Mouse (Mus musculus) C2C12 (cell line): ENCODE data around the gene Gfod1. TPM values are rescaled to one million over a fixed set of nuclear protein-coding genes. Genes with fewer than 3 reads are reported as not detected.
A peak's percentile ranks its signal among the peaks of the same experiment; 100 is the strongest.

Source experiments
- H3K27me3 ChIP-seq: one replicate; pipeline ENCODE4 v1.6.1; 2011; ENCODE audit not compliant: control insufficient read depth, insufficient read depth, insufficient read length
- H3K36me3 ChIP-seq: one replicate; pipeline ENCODE4 v1.6.1; 2011; ENCODE audit not compliant: control insufficient read depth, insufficient read depth
- H3K4me3 ChIP-seq: one replicate; pipeline ENCODE4 v1.5.1; 2011; ENCODE audit warnings: mild to moderate bottlenecking, control low read depth; ENCODE audit not compliant: poor library complexity, insufficient read depth, severe bottlenecking
- H3K79me2 ChIP-seq: one replicate; pipeline ENCODE4 v1.6.1; 2011; ENCODE audit not compliant: control insufficient read depth, insufficient read depth
- H3K79me3 ChIP-seq: one replicate; pipeline ENCODE4 v1.6.1; 2011; ENCODE audit warnings: low read depth, control low read depth
- H3ac ChIP-seq: one replicate; pipeline ENCODE3; 2011; ENCODE audit warnings: low read depth; ENCODE audit not compliant: control insufficient read depth, insufficient read length
- CEBPB ChIP-seq: IDR thresholded peaks from one replicate; pipeline ENCODE4 v1.6.1; 2011; ENCODE audit warnings: low read depth, mild to moderate bottlenecking, control low read depth, moderate library complexity
- CTCF ChIP-seq: IDR thresholded peaks from one replicate; pipeline ENCODE4 v1.5.1; 2011; ENCODE audit not compliant: control insufficient read depth, insufficient read depth, insufficient read length
- FOSL1 ChIP-seq: IDR thresholded peaks from one replicate; pipeline ENCODE4 v1.8.0; 2011; ENCODE audit warnings: mild to moderate bottlenecking, low read length; ENCODE audit not compliant: poor library complexity, insufficient read depth, severe bottlenecking
- MAX ChIP-seq: IDR thresholded peaks from one replicate; pipeline ENCODE4 v1.6.1; 2011; ENCODE audit warnings: mild to moderate bottlenecking, control low read depth
- MYOD1 ChIP-seq: IDR thresholded peaks from one replicate; pipeline ENCODE4 v1.6.1; 2011; ENCODE audit warnings: low read depth; ENCODE audit not compliant: control insufficient read depth, insufficient read length
- MYOG ChIP-seq: IDR thresholded peaks from one replicate; pipeline ENCODE4 v1.6.1; 2011; ENCODE audit not compliant: control insufficient read depth, insufficient read length; ENCODE audit errors: extremely low read depth
- USF1 ChIP-seq: IDR thresholded peaks from one replicate; pipeline ENCODE4 v1.6.1; 2011; ENCODE audit warnings: low read depth, mild to moderate bottlenecking, control low read depth, moderate library complexity
- polyA plus RNA-seq: library from polyadenylated mRNA; unstranded; fragments of >200 nt; fragmentation: generic; extraction: Trizol; gene quantifications from one replicate; pipeline ENCODE4 v1.2.1, GENCODE M21; 2012; ENCODE audit warnings: missing spikeins

Gfod1 gene
- polyA plus RNA-seq, 1 experiment, result 10.3 TPM

DNA sequence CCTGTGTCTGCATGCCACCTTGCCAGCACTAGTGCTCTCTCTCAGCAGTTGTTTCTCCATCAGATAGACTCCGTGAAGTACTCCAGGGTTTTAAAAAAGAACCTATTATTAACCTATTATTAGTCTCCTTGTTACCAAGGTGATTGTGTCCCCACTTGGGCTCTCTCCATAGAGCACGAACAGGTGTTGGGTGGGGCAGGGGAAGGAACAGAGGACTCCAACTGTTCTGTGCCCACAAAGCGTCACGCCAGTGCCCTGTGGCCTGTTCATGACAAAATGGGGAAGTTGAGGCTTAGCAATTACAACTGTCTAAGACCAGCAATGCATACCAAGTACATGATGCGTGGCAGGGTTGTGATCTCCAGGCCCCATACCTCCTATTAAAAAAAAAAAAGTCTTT is 94.4 kb downstream of the Gfod1 start:
- Histone ChIP-seq H3K27me3 (no peaks in the 10 kb centered on the region), H3ac (no peak overlapping the region), H3K79me2 (peaks cover 64% of the 10 kb centered on the region), H3K4me3 (no peak overlapping the region), H3K36me3 (no peaks in the 10 kb centered on the region), H3K79me3 (peaks cover 15% of the 10 kb centered on the region)
- TF ChIP-seq MYOD1 (no peak), CTCF (no peak), USF1 (no peak)

DNA sequence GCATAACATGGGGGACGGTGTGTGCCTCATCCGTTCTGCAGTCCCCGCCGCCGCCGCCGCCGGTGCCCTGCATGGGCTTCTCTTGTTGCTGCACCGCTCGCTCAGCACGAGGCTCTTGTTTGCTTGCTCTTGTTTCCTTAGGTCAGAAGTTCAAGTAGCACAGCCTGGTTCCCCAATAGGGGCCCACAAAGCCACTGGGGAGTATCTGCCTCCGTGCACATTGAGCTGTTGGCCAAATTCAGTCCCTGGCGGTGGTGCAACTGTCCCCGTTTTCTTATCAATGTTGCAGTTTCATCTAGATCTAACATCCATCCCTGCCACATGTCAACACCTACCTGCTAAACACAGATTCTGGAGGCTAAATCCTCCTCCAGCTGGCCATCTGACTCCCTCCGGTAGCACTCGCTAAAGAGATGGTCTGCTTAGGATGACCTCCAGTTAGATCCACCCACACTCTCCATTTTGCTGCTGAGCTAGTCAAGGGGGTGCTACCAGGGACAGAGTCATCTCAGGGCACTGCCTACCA is 95.0 kb downstream of the Gfod1 start:
- Histone ChIP-seq H3K27me3 (no peaks in the 10 kb centered on the region), H3K79me2 (peaks cover 67% of the 10 kb centered on the region), H3K36me3 (no peaks in the 10 kb centered on the region), H3K4me3 (no peak overlapping the region), H3ac (no peak overlapping the region), H3K79me3 (peaks cover 17% of the 10 kb centered on the region)
- TF ChIP-seq MYOD1 (no peak), USF1 (no peak), MAX (no peak), CTCF (no peak), CEBPB (no peak), FOSL1 (no peak), MYOG (no peak)

DNA sequence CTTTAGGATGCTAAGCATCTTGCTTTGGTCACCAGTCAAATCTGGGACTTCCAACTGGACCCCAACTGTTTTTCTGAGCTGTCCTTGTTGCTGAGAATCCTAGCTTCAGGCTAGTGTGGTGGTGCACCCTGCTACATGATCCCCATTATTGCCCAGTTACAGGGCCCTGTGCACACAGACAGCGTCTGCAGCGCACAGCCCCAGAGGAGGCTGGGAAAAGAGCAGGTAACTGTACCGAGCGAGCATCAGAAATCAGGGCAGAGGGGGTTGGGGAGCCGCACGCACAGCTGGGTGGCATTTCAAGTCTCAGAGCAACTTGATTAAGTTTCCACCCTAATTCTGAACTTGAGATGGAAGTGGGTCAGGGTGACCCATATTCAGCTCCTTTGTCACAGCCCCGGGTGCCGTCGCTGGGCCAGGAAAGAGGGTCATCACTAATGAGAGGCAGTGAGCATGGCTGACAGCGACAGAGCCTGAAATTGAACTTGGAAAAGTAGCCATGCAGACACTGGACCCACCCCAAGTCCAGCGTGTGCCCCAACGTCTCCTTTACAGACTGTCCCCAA is 97.8 kb downstream of the Gfod1 start:
- no peaks in the 10 kb centered on the region for H3K36me3 ChIP-seq
- H3K79me2 ChIP-seq, result peaks cover 71% of the 10 kb centered on the region
- no peak overlapping the region for H3K4me3 ChIP-seq
- H3K27me3 ChIP-seq, result no peaks in the 10 kb centered on the region
- peaks cover 17% of the 10 kb centered on the region for H3K79me3 ChIP-seq
- no peak overlapping the region for H3ac ChIP-seq
- TF ChIP-seq MYOD1 (no peak), USF1 (no peak), CTCF (no peak), FOSL1 (no peak), MAX (no peak), CEBPB (no peak), MYOG (no peak)

DNA sequence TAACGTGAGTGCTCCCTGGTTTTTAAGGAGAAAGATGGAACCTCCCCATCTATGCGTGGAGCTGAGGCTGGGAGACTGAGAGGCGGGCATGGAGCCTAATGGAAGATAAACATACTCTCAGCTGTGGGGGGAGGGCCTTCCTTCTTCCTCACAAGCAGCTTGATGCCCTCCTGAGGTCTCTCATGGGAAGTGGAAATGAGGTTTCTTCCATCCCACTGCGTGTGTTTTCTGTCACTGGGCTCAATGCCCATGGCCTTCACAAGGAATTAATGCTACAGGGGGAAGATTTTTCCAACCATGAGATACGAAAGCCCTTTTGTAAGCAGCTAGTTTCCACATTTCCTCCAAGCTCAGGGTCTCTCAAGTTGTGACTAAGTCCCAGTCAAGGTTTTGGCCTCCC is 100.3 kb downstream of the Gfod1 start:
- no peak overlapping the region for H3K4me3 ChIP-seq

DNA sequence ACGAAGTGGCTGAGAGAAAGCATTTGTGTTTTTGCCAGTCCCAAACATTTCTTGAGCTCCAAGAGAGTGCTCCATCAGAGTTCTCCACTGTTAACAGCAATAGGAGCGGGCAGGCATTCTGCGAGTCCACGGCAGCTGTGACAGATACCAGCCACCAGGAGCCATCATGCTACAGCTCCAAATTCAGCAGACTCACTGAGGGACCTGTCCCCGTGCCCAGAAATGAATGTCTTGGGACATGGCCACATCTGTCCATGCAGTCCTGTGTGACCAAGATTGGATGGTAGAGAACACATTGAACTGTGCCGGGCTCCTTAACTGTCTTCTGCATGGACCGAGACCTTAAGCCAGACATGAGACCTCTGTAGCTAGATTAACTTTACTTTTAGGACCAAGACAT is 100.7 kb downstream of the Gfod1 start:
- no peaks in the 10 kb centered on the region for H3K27me3 ChIP-seq
- TF ChIP-seq MYOG (no peak), MYOD1 (no peak)
- no peak overlapping the region for H3ac ChIP-seq
- peaks cover 46% of the 10 kb centered on the region for H3K79me2 ChIP-seq
- peaks cover 4% of the 10 kb centered on the region for H3K79me3 ChIP-seq
- H3K36me3 ChIP-seq, result peaks cover 13% of the 10 kb centered on the region
- H3K4me3 ChIP-seq, result no peak overlapping the region

More for the DNA sequence above, 100.3 kb downstream of the Gfod1 start:
- Histone ChIP-seq H3K79me3 (peaks cover 6% of the 10 kb centered on the region), H3K27me3 (no peaks in the 10 kb centered on the region), H3ac (no peak overlapping the region), H3K79me2 (peaks cover 47% of the 10 kb centered on the region), H3K36me3 (peaks cover 13% of the 10 kb centered on the region)
- TF ChIP-seq CTCF (no peak), MYOD1 (no peak), MYOG (no peak), CEBPB (no peak), USF1 (no peak), MAX (no peak), FOSL1 (no peak)

DNA sequence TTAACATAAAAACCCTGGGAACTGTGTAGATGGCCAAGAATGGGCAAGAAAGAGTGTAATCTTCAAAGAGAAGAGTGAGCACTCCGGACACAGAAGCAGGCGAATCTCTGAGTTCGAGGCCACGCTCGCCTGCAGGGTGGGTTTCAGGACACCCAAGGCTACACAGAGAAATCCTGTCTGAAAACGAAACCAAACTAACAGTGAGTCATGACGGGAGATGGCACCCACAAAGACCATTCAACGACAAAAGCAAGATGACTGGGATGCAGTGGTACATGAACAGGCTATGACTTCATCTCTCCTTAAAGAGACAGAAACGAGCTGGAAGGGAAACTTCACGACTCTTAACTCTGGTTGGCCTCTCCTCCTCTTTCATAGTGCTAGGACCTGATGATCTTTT is 101.6 kb downstream of the Gfod1 start:
- Histone ChIP-seq H3K4me3 (no peak overlapping the region), H3K79me2 (peaks cover 42% of the 10 kb centered on the region), H3K36me3 (peaks cover 13% of the 10 kb centered on the region), H3K27me3 (no peaks in the 10 kb centered on the region), H3ac (no peak overlapping the region), H3K79me3 (peaks cover 4% of the 10 kb centered on the region)
- TF ChIP-seq MAX, result no peak

DNA sequence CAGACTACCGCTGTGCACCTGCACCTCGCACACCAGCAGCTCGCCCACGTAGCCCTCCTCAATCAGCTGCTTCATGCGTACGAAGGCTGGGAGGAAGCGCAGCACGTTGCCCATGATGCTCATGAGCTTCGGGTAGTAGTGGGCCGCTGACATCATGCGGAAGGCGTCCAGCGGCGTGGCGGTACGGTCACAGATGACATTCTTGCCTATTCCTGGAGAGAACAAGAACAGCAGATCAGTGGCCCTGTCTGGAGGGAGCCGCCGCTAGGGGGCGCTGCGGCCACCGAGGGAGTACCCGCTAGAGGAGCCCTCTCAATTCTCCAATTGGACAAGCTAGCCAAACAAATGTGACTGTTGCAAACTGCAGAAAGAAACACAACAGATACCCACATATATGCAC is 102.9 kb downstream of the Gfod1 start:
- Histone ChIP-seq H3K27me3 (no peaks in the 10 kb centered on the region), H3K4me3 (no peak overlapping the region), H3K79me2 (peaks cover 29% of the 10 kb centered on the region), H3K79me3 (peaks cover 4% of the 10 kb centered on the region), H3K36me3 (peaks cover 13% of the 10 kb centered on the region), H3ac (no peak overlapping the region)
- TF ChIP-seq CTCF (peak; percentile 12), MYOG (no peak)
